Mouse (Mus musculus): Measurements from ENCODE around the gene Nodal. TPM values are rescaled to one million over a fixed set of nuclear protein-coding genes. Genes with fewer than 3 reads are reported as not detected.

Gene Nodal
- polyA plus RNA-seq, 1 experiment from 2014 or later, result 0.10 TPM

DNA sequence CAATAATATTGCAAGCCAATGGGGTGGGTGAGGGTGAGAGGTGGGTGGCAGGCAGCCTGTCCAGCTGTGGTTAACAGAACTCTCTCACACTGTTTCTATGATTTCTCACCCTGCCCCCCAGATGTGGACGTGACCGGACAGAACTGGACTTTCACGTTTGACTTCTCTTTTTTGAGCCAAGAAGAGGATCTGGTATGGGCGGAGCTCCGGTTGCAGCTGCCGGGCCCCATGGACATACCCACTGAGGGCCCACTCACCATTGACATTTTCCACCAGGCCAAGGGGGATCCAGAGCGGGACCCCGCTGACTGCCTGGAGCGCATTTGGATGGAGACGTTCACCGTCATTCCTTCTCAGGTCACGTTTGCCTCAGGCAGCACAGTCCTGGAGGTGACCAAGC lies 5.1 kb downstream of the Nodal start:
- Histone ChIP-seq H3K9me3 (ENCODE audit: control insufficient read depth, low read length) (no peaks in the 10 kb centered on the region), H3K4me2 (ENCODE audit: low read length) (no peak overlapping the region), H3K4me3 (replicated peaks; ENCODE audit: low read length) (no peak overlapping the region), H3K27me3 (replicated peaks; ENCODE audit: control insufficient read depth, insufficient read depth, low read length) (peaks cover 25% of the 10 kb centered on the region), H3K9ac (replicated peaks; ENCODE audit: low read depth, low read length) (no peak overlapping the region), H3K36me3 (ENCODE audit: control insufficient read depth, insufficient read depth) (no peaks in the 10 kb centered on the region), H3K27ac (ENCODE audit: low read length) (no peak overlapping the region), H3K4me1 (replicated peaks; ENCODE audit: control insufficient read depth, insufficient read depth, low read length) (peaks cover 14% of the 10 kb centered on the region)
- WGBS, result 91% methylated on average over 12 of the region's 12 CpGs
- ATAC-seq, result no peak

DNA sequence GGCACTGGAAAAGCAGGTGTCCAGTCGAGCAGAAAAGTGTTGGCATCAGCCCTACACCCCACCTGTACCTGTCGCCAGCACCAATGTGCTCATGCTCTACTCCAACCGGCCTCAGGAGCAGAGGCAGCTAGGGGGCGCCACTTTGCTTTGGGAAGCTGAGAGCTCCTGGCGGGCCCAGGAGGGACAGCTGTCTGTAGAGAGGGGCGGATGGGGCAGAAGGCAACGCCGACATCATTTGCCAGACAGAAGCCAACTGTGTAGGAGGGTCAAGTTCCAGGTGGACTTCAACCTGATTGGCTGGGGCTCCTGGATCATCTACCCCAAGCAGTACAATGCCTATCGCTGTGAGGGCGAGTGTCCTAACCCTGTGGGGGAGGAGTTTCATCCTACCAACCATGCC lies 5.5 kb downstream of the Nodal start:
- Histone ChIP-seq H3K4me2 (ENCODE audit: low read length) (no peak overlapping the region), H3K9me3 (ENCODE audit: control insufficient read depth, low read length) (no peaks in the 10 kb centered on the region), H3K4me3 (replicated peaks; ENCODE audit: low read length) (no peak overlapping the region), H3K27ac (ENCODE audit: low read length) (no peak overlapping the region), H3K9ac (replicated peaks; ENCODE audit: low read depth, low read length) (no peak overlapping the region), H3K4me1 (replicated peaks; ENCODE audit: control insufficient read depth, insufficient read depth, low read length) (peaks cover 10% of the 10 kb centered on the region), H3K27me3 (replicated peaks; ENCODE audit: control insufficient read depth, insufficient read depth, low read length) (peaks cover 20% of the 10 kb centered on the region), H3K36me3 (ENCODE audit: control insufficient read depth, insufficient read depth) (no peaks in the 10 kb centered on the region)
- 44% methylated on average over 10 of the region's 10 CpGs for WGBS
- no peak for ATAC-seq

DNA sequence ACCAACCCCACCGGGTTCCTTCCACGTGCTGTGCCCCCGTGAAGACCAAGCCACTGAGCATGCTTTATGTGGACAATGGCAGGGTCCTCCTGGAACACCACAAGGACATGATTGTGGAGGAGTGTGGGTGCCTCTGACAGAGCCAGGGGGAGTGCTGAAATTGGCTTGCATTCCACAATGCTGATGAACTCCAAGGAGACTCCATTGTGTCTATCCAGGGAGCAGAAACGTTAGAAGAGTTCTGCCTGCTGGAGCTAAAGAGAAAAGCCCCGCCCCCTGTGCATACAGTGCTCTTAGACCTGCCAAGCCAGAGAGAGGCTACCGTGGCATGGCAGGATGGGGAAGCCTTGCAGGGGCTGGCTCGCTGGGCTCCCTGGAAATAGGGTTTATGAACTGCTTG lies 6.7 kb downstream of the Nodal start:
- peak; percentile 66 for ATAC-seq
- Histone ChIP-seq H3K9me3 (ENCODE audit: control insufficient read depth, low read length) (no peaks in the 10 kb centered on the region), H3K27me3 (replicated peaks; ENCODE audit: control insufficient read depth, insufficient read depth, low read length) (peaks cover 10% of the 10 kb centered on the region), H3K9ac (replicated peaks; ENCODE audit: low read depth, low read length) (no peak overlapping the region), H3K4me3 (replicated peaks; ENCODE audit: low read length) (no peak overlapping the region), H3K36me3 (ENCODE audit: control insufficient read depth, insufficient read depth) (no peaks in the 10 kb centered on the region), H3K4me2 (ENCODE audit: low read length) (0 out of 2 replicates have a peak overlapping the region, but pooled peaks have one; percentile 21), H3K4me1 (replicated peaks; ENCODE audit: control insufficient read depth, insufficient read depth, low read length) (peaks cover 6% of the 10 kb centered on the region), H3K27ac (ENCODE audit: low read length) (no peak overlapping the region)
- WGBS, result 14% methylated on average over 7 of the region's 7 CpGs

DNA sequence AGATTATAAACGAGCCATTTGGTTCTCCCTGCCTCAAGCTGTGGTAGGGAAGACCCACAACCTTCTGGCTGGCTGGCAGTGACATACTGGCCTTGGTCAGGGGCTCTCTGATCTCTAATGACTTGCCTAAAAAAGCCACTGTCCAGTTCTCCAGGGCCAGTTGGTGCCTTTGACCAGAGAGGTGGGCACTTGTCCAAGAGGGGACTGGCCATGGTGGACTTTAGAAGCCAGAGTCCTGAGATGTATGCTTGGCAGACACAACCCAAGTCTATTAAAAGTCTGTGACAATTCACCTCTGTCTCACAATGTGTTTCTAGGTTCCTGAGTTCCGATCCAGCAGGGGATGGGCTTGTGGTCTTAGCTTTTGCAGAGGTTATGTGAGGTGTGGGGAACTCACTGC lies 7.3 kb downstream of the Nodal start:
- H3K9me3 ChIP-seq (ENCODE audit: control insufficient read depth, low read length), result no peaks in the 10 kb centered on the region
- H3K4me3 ChIP-seq (replicated peaks; ENCODE audit: low read length), result no peak overlapping the region
- H3K36me3 ChIP-seq (ENCODE audit: control insufficient read depth, insufficient read depth), result 0 out of 2 replicates have a peak, but pooled peaks cover 3% of the 10 kb centered on the region
- H3K27me3 ChIP-seq (replicated peaks; ENCODE audit: control insufficient read depth, insufficient read depth, low read length), result peaks cover 5% of the 10 kb centered on the region
- 72% methylated on average over 2 of the region's 2 CpGs for WGBS
- no peak overlapping the region for H3K27ac ChIP-seq (ENCODE audit: low read length)
- H3K4me2 ChIP-seq (ENCODE audit: low read length), result no peak overlapping the region
- no peak for ATAC-seq
- H3K9ac ChIP-seq (replicated peaks; ENCODE audit: low read depth, low read length), result no peak overlapping the region
- H3K4me1 ChIP-seq (replicated peaks; ENCODE audit: control insufficient read depth, insufficient read depth, low read length), result peaks cover 6% of the 10 kb centered on the region

DNA sequence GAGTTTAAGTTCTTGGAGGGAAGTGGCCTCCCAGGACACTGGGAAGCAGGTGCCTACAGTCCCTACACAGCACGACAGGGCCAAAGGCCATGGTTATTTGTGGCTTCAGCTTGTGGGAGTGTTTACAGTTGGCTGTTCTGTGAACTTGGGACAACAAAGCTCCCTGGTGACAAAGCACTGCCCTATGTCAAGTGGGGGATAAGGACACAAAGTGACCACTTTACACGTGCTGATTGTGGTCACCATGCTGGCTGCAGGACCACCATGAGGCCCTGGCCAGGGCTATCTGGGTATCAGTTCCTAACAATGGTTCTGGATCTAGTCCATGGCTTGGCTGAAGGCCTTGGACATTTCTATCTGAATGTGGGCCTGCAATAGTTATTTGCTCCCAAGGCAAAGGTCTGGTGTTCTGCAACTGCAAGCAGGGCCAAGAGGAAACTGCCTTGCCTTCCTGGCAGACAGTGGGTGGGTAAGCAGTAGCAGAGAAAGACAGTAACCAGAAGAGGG lies 8.5 kb downstream of the Nodal start:
- Histone ChIP-seq H3K27me3 (replicated peaks; ENCODE audit: control insufficient read depth, insufficient read depth, low read length) (no peaks in the 10 kb centered on the region), H3K4me2 (ENCODE audit: low read length) (no peak overlapping the region), H3K4me1 (replicated peaks; ENCODE audit: control insufficient read depth, insufficient read depth, low read length) (peaks cover 6% of the 10 kb centered on the region), H3K9me3 (ENCODE audit: control insufficient read depth, low read length) (no peaks in the 10 kb centered on the region), H3K9ac (replicated peaks; ENCODE audit: low read depth, low read length) (no peak overlapping the region), H3K4me3 (replicated peaks; ENCODE audit: low read length) (no peak overlapping the region), H3K27ac (ENCODE audit: low read length) (no peak overlapping the region), H3K36me3 (ENCODE audit: control insufficient read depth, insufficient read depth) (peaks cover 10% of the 10 kb centered on the region; the same call in 1 of the 2 replicates)
- no peak for ATAC-seq
- 64% methylated on average over 2 of the region's 2 CpGs for WGBS

DNA sequence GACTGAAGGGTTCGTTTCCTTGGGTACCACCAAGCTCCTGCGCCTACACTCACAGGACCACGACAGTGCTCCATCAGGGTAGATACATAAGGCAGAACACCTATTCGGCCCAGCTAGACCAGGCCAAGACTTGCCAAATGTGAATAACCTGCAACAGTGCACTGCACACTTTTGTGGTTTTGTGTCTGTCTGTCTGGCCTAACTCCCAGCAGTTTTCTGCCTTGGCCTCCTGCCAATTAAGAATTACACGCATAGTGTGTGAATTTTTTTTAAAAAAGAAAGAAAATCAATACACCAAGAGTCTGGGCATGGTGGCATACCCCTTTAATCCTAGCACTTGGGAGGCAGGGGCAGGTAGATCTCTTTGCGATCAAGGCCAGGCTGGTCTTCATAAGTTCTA lies 10.2 kb downstream of the Nodal start:
- Histone ChIP-seq H3K27me3 (replicated peaks; ENCODE audit: control insufficient read depth, insufficient read depth, low read length) (no peaks in the 10 kb centered on the region), H3K4me2 (ENCODE audit: low read length) (no peak overlapping the region), H3K9ac (replicated peaks; ENCODE audit: low read depth, low read length) (no peak overlapping the region), H3K4me1 (replicated peaks; ENCODE audit: control insufficient read depth, insufficient read depth, low read length) (peaks cover 6% of the 10 kb centered on the region), H3K9me3 (ENCODE audit: control insufficient read depth, low read length) (no peaks in the 10 kb centered on the region), H3K4me3 (replicated peaks; ENCODE audit: low read length) (no peak overlapping the region), H3K36me3 (ENCODE audit: control insufficient read depth, insufficient read depth) (peaks cover 15% of the 10 kb centered on the region), H3K27ac (ENCODE audit: low read length) (no peak overlapping the region)
- ATAC-seq, result no peak
- 81% methylated on average over 6 of the region's 6 CpGs for WGBS

DNA sequence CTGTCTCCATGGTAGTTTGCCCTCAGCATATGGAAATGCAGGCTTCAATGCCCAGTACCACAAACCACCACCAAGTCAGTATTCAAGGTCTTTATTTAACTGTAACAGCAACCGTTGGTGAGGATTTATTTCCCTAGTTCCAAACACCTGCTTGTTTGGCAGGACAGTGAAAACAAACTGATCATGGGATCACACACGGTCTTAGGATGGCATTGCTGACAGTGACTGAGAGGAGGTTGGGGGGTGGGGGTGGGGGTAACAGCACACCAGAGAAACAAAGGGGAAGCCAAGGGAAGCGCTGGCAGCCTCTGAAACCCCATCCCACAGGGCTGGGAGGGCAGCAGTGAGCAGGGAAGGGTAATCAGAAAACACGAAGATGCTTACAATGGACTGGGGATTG lies 10.6 kb downstream of the Nodal start:
- WGBS, result 37% methylated on average over 4 of the region's 4 CpGs
- H3K4me1 ChIP-seq (replicated peaks; ENCODE audit: control insufficient read depth, insufficient read depth, low read length), result peaks cover 6% of the 10 kb centered on the region
- ATAC-seq, result no peak

DNA sequence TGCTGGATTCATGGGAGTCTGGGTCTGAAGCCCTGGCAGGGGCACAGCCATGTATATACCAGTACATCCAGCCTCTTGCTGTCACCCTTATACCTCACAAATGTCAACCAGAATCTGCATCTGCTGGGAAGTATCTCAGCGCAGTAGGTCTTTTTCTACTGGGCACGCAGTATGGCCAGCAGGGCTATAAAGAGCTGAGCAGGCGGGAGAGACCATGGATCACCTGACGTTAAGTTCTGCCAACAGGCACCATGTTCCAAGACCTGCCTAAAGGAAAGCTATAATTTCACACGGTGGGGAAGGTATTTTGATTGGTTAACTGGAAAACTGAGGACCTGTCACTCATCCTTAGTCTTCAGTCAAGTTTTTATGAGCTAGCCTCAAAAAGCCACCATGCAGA lies 11.3 kb downstream of the Nodal start:
- WGBS, result 86% methylated on average over 5 of the region's 5 CpGs

More for the DNA sequence above, 10.6 kb downstream of the Nodal start:
- H3K4me2 ChIP-seq (ENCODE audit: low read length), result no peak overlapping the region
- no peak overlapping the region for H3K27ac ChIP-seq (ENCODE audit: low read length)
- H3K27me3 ChIP-seq (replicated peaks; ENCODE audit: control insufficient read depth, insufficient read depth, low read length), result no peaks in the 10 kb centered on the region
- no peaks in the 10 kb centered on the region for H3K9me3 ChIP-seq (ENCODE audit: control insufficient read depth, low read length)
- H3K36me3 ChIP-seq (ENCODE audit: control insufficient read depth, insufficient read depth), result peaks cover 19% of the 10 kb centered on the region
- no peak overlapping the region for H3K9ac ChIP-seq (replicated peaks; ENCODE audit: low read depth, low read length)
- no peak overlapping the region for H3K4me3 ChIP-seq (replicated peaks; ENCODE audit: low read length)

DNA sequence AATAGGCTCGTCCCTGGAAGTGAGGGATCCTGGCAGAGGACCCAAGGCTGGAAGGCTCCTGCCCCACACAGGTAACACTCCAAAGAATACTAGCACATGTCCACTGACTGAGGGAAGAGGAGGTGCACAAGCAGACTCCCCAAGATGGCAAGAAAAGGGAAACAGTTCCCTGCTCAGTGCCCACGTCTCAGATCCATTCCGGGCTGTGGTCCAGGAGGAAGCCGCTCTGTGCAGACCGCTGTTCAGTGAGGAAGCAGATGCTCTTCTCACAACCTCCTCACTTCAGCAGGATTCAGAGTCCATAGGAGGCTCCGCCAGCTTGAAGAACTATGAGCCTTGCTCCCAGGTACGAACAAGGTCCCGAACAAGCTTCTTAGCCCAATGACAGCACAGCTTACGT lies 13.6 kb downstream of the Nodal start:
- H3K9me3 ChIP-seq (ENCODE audit: control insufficient read depth, low read length), result no peaks in the 10 kb centered on the region
- no peak overlapping the region for H3K4me2 ChIP-seq (ENCODE audit: low read length)
- peaks cover 19% of the 10 kb centered on the region for H3K36me3 ChIP-seq (ENCODE audit: control insufficient read depth, insufficient read depth)

More for the DNA sequence above, 11.3 kb downstream of the Nodal start:
- H3K9me3 ChIP-seq (ENCODE audit: control insufficient read depth, low read length), result no peaks in the 10 kb centered on the region
- peaks cover 6% of the 10 kb centered on the region for H3K4me1 ChIP-seq (replicated peaks; ENCODE audit: control insufficient read depth, insufficient read depth, low read length)
- H3K36me3 ChIP-seq (ENCODE audit: control insufficient read depth, insufficient read depth), result peaks cover 19% of the 10 kb centered on the region
- H3K27ac ChIP-seq (ENCODE audit: low read length), result no peak overlapping the region
- no peak overlapping the region for H3K4me3 ChIP-seq (replicated peaks; ENCODE audit: low read length)
- no peaks in the 10 kb centered on the region for H3K27me3 ChIP-seq (replicated peaks; ENCODE audit: control insufficient read depth, insufficient read depth, low read length)
- H3K4me2 ChIP-seq (ENCODE audit: low read length), result no peak overlapping the region
- ATAC-seq, result no peak
- H3K9ac ChIP-seq (replicated peaks; ENCODE audit: low read depth, low read length), result no peak overlapping the region

More for the DNA sequence above, 13.6 kb downstream of the Nodal start:
- ATAC-seq, result no peak
- Histone ChIP-seq H3K27me3 (replicated peaks; ENCODE audit: control insufficient read depth, insufficient read depth, low read length) (no peaks in the 10 kb centered on the region), H3K9ac (replicated peaks; ENCODE audit: low read depth, low read length) (no peak overlapping the region), H3K4me3 (replicated peaks; ENCODE audit: low read length) (no peak overlapping the region), H3K4me1 (replicated peaks; ENCODE audit: control insufficient read depth, insufficient read depth, low read length) (no peaks in the 10 kb centered on the region), H3K27ac (ENCODE audit: low read length) (no peak overlapping the region)
- 87% methylated on average over 9 of the region's 9 CpGs for WGBS

Data from forebrain, embryonic 16.5 days (tissue).